In the genomic region with DNA sequence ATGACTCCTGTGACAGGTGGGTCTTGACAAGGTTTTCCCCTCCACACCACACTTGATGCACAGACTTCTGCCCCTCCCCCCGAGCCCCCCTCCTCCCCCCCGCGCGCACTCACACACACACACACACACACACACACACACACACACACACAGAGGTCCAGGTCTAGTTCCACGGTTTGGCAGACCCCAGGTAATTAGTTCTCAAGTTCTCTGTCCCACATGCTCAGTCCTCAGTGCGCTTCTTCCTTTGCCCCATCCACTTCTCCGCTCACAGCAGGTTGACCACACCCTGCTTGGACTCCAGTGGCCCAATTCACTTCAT, we compare ENCODE assay signal across 9 mouse cellular contexts. TPM values are rescaled to one million over a fixed set of nuclear protein-coding genes. Genes with fewer than 3 reads are reported as not detected.
DNase-seq lines count a peak whose midpoint lies in the region; ATAC-seq and TF ChIP-seq lines count a peak whose summit lies in the region.
"Had no signal": no experiment of that assay in that cellular context is flagged by ENCODE, and none has a peak within 500 bp of the region (broad histone marks: within the 10 kb centered on the region; RNA-seq: fewer than 3 reads in every experiment).

No protein-coding gene starts in this region.

- no peak; the same call in 1 of the 2 replicates for ATAC-seq in lung, embryonic 14.5 days (ENCODE audit: insufficient read depth)
- ATAC-seq in forebrain, embryonic 11.5 days (replicated peaks; ENCODE audit: low FRiP score) = no peak; the same call in 1 of the 2 replicates
- no peak for ATAC-seq in intestine, embryonic 16.5 days
- peak; percentile 19; the same call in 1 of the 2 replicates for ATAC-seq in neural tube, embryonic 13.5 days (ENCODE audit: low read depth)

- H3K27ac ChIP-seq in lung, embryonic 14.5 days (ENCODE audit: low read depth) = no peak overlapping the region
- no peak overlapping the region for H3K27ac ChIP-seq in forebrain, embryonic 11.5 days (ENCODE audit: low read depth, low read length)
- H3K27ac ChIP-seq in intestine, embryonic 16.5 days (ENCODE audit: low read length) = no peak overlapping the region
- no peak overlapping the region for H3K27ac ChIP-seq in neural tube, embryonic 13.5 days (replicated peaks)

- H3K9me3 ChIP-seq in lung, embryonic 14.5 days (ENCODE audit: low read depth, low read length) = no peaks in the 10 kb centered on the region
- no peaks in the 10 kb centered on the region for H3K9me3 ChIP-seq in forebrain, embryonic 11.5 days (ENCODE audit: control insufficient read depth, low read length)
- H3K9me3 ChIP-seq in intestine, embryonic 16.5 days (ENCODE audit: control insufficient read depth, low read length) = no peaks in the 10 kb centered on the region
- no peaks in the 10 kb centered on the region for H3K9me3 ChIP-seq in neural tube, embryonic 13.5 days

- no peak for TF ChIP-seq CTCF in lung, embryonic 14.5 days (IDR thresholded peaks at IDR 0.05; ENCODE audit: low read depth)

- 18% methylated on average over 4 of the region's 7 CpGs for WGBS in lung, embryonic 14.5 days
- 28% methylated on average over 7 of the region's 7 CpGs for WGBS in forebrain, embryonic 11.5 days
- 47% methylated on average over 7 of the region's 7 CpGs for WGBS in intestine, embryonic 16.5 days
- 44% methylated on average over 6 of the region's 7 CpGs for WGBS in neural tube, embryonic 13.5 days

- no peaks in the 10 kb centered on the region for H3K36me3 ChIP-seq in lung, embryonic 14.5 days (ENCODE audit: insufficient read depth)
- no peaks in the 10 kb centered on the region for H3K36me3 ChIP-seq in forebrain, embryonic 11.5 days (ENCODE audit: control insufficient read depth, insufficient read depth, low read length)
- no peaks in the 10 kb centered on the region for H3K36me3 ChIP-seq in intestine, embryonic 16.5 days (ENCODE audit: control insufficient read depth, insufficient read depth, low read length)
- H3K36me3 ChIP-seq in neural tube, embryonic 13.5 days = no peaks in the 10 kb centered on the region

- DNase-seq in lung, embryonic 14.5 days = no peak
- DNase-seq in lung, postnatal 4 days = no peak
- no peak for DNase-seq in forebrain, embryonic 11.5 days (ENCODE audit: low spot score)
- DNase-seq in urinary bladder, postnatal 36 days (ENCODE audit: low spot score in 2 of 2) = no peak
- DNase-seq in embryo, embryonic 10.5 days (ENCODE audit: low spot score) = no peak
- no peak for DNase-seq in urinary bladder, postnatal 14 days (ENCODE audit: low spot score)

- peak overlapping the region; percentile 58; the same call in 1 of the 2 replicates for H3K9ac ChIP-seq in lung, embryonic 14.5 days
- H3K9ac ChIP-seq in forebrain, embryonic 11.5 days (ENCODE audit: low read length) = peak overlapping the region; percentile 72
- peak overlapping the region; percentile 63; the same call in 1 of the 2 replicates for H3K9ac ChIP-seq in intestine, embryonic 16.5 days (ENCODE audit: low read depth, low read length)
- H3K9ac ChIP-seq in neural tube, embryonic 13.5 days = peak overlapping the region; percentile 84

- peak overlapping the region; percentile 99 for H3K4me2 ChIP-seq in lung, embryonic 14.5 days
- peak overlapping the region; percentile 100 for H3K4me2 ChIP-seq in forebrain, embryonic 11.5 days (ENCODE audit: low read depth, low read length, severe bottlenecking)
- H3K4me2 ChIP-seq in intestine, embryonic 16.5 days (ENCODE audit: low read depth, low read length) = peak overlapping the region; percentile 96
- peak overlapping the region; percentile 99 for H3K4me2 ChIP-seq in neural tube, embryonic 13.5 days

- no peaks in the 10 kb centered on the region for H3K27me3 ChIP-seq in lung, embryonic 14.5 days (ENCODE audit: insufficient read depth, low read length)
- H3K27me3 ChIP-seq in forebrain, embryonic 11.5 days (ENCODE audit: control insufficient read depth, insufficient read depth, low read length) = no peaks in the 10 kb centered on the region
- H3K27me3 ChIP-seq in intestine, embryonic 16.5 days (replicated peaks; ENCODE audit: control insufficient read depth, insufficient read depth, low read length) = no peaks in the 10 kb centered on the region
- H3K27me3 ChIP-seq in neural tube, embryonic 13.5 days = peaks cover 4% of the 10 kb centered on the region; the same call in 1 of the 2 replicates

- 0 out of 2 replicates have a peak, but pooled peaks cover 6% of the 10 kb centered on the region for H3K4me1 ChIP-seq in lung, embryonic 14.5 days (ENCODE audit: insufficient read depth)
- H3K4me1 ChIP-seq in forebrain, embryonic 11.5 days (replicated peaks; ENCODE audit: control insufficient read depth, insufficient read depth, low read length) = no peaks in the 10 kb centered on the region; the same call in 1 of the 2 replicates
- H3K4me1 ChIP-seq in intestine, embryonic 16.5 days (ENCODE audit: control insufficient read depth, insufficient read depth, low read length) = peaks cover 7% of the 10 kb centered on the region; the same call in 1 of the 2 replicates
- H3K4me1 ChIP-seq in neural tube, embryonic 13.5 days (replicated peaks) = peaks cover 14% of the 10 kb centered on the region; the same call in 1 of the 2 replicates

- H3K4me3 ChIP-seq in lung, embryonic 14.5 days (ENCODE audit: low read depth, low read length) = peak overlapping the region; percentile 48
- peak overlapping the region; percentile 50 for H3K4me3 ChIP-seq in forebrain, embryonic 11.5 days (ENCODE audit: low read depth, low read length)
- H3K4me3 ChIP-seq in intestine, embryonic 16.5 days (ENCODE audit: low read length) = peak overlapping the region; percentile 50
- peak overlapping the region; percentile 57 for H3K4me3 ChIP-seq in neural tube, embryonic 13.5 days

RNA-seq across cellular contexts. Expression of gene Rnaseh2b, which starts 0.3 kb away (rescaled TPM):
- 73.7 and 79.2 TPM in 2 replicates for polyA plus RNA-seq in lung, embryonic 14.5 days (2014; fragmentation: Nextera tagmentation; extraction: Ambion mirVana)
- polyA plus RNA-seq in forebrain, embryonic 11.5 days (2014; fragmentation: Nextera tagmentation; extraction: Ambion mirVana) = 61.8 and 71.7 TPM in 2 replicates
- polyA plus RNA-seq in intestine, embryonic 16.5 days (2015; fragmentation: Nextera tagmentation; extraction: Ambion mirVana) = 54.8 and 54.9 TPM in 2 replicates
- 26.9 and 31.0 TPM in 2 replicates for polyA plus RNA-seq in neural tube, embryonic 13.5 days (2015; fragmentation: Nextera tagmentation; extraction: Ambion mirVana)

RNA-seq across cellular contexts. Expression of gene Dleu7, which starts 0.7 kb away (rescaled TPM):
- 1.1 and 1.2 TPM in 2 replicates for polyA plus RNA-seq in lung, embryonic 14.5 days (2014; fragmentation: Nextera tagmentation; extraction: Ambion mirVana)
- polyA plus RNA-seq in forebrain, embryonic 11.5 days (2014; fragmentation: Nextera tagmentation; extraction: Ambion mirVana) = 3.2 and 6.7 TPM in 2 replicates
- polyA plus RNA-seq in intestine, embryonic 16.5 days (2015; fragmentation: Nextera tagmentation; extraction: Ambion mirVana) = 0.57 and 0.77 TPM in 2 replicates
- 7.4 and 11.1 TPM in 2 replicates for polyA plus RNA-seq in neural tube, embryonic 13.5 days (2015; fragmentation: Nextera tagmentation; extraction: Ambion mirVana)
- polyA plus RNA-seq: activated CD4-positive, CD25-positive, alpha-beta regulatory T cell, adult 4 months had no signal
